Mouse (Mus musculus): ENCODE measurements at regions not wholly inside any gene's neighbourhood (a gene's known extent, or its start where the extent isn't known, plus 50 kb on each side); places are given as distances from the start of the nearest gene placed in this dataset.

DNA sequence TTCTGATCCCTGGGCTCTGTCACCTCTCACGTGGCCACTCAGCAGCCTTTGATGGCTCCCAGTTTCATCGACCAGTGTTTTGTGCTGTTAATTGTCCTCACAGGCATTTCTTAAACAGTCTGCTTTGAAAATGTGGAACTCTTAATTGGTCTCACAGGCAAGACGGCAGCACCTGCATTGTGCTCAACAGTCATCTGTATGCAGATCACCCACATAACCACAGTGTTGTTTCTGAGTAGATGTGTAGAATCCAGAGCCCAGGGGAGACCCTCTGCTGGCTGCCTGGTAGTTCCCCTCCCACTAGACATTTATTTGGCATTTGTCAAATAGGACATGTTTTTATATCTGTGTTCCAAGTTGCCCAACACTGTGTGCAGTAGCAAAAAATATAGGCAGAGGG, 304.3 kb downstream of the Nucb2 start:
- 69% methylated on average over 3 of the region's 3 CpGs for whole genome bisulfite sequencing
- intact Hi-C loops (cut with DNase I) = no loop called here
- H3K79me2 ChIP-seq (replicated peaks; ENCODE audit: control insufficient read depth, insufficient read depth, low read length) = no peaks in the 10 kb centered on the region
- no peak overlapping the region for H3K9ac ChIP-seq (ENCODE audit: low read depth, low read length)
- no peaks in the 10 kb centered on the region for H3K36me3 ChIP-seq (ENCODE audit: control insufficient read depth, insufficient read depth, low read length)
- no peaks in the 10 kb centered on the region for H3K27me3 ChIP-seq (ENCODE audit: control insufficient read depth, insufficient read depth, low read length)
- H3K4me3 ChIP-seq = no peak overlapping the region
- no peak overlapping the region for H3K27ac ChIP-seq
- H3K4me1 ChIP-seq (ENCODE audit: control insufficient read depth, insufficient read depth, low read length) = no peaks in the 10 kb centered on the region
- no peak for DNase-seq
- TF ChIP-seq EP300 (IDR thresholded peaks at IDR 0.05; ENCODE audit: insufficient read depth, low read depth, low read length) (no peak), CTCF (IDR thresholded peaks at IDR 0.05) (no peak), POLR2A (IDR thresholded peaks at IDR 0.05; ENCODE audit: insufficient read depth, low read depth, low read length) (no peak)

DNA sequence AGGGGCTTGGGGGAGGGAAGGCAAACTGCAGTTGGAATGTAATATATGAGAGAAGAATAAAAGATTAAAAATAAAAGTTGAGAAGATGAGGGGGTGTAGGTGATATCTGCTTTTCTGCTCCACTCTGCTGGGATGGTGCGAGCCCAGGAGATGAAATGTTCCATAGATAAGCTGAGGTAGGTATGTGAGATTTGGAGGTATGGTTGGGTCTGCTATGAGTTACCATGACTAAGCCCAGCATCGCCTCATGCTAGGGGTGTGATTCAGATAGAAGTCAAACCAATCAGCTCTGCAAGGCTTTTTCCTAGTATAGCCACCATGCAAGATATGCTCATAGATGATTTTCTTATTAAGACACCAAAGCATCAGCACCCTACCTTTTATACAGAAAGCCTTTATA, 312.3 kb downstream of the Nucb2 start:
- H3K36me3 ChIP-seq (ENCODE audit: control insufficient read depth, insufficient read depth, low read length) = no peaks in the 10 kb centered on the region
- H3K27ac ChIP-seq = no peak overlapping the region
- H3K4me1 ChIP-seq (ENCODE audit: control insufficient read depth, insufficient read depth, low read length) = no peaks in the 10 kb centered on the region
- no peaks in the 10 kb centered on the region for H3K79me2 ChIP-seq (replicated peaks; ENCODE audit: control insufficient read depth, insufficient read depth, low read length)
- 68% methylated on average over 2 of the region's 2 CpGs for WGBS
- H3K9ac ChIP-seq (ENCODE audit: low read depth, low read length) = no peak overlapping the region
- TF ChIP-seq CTCF (IDR thresholded peaks at IDR 0.05) = no peak
- no peak for TF ChIP-seq POLR2A (IDR thresholded peaks at IDR 0.05; ENCODE audit: insufficient read depth, low read depth, low read length)
- TF ChIP-seq EP300 (IDR thresholded peaks at IDR 0.05; ENCODE audit: insufficient read depth, low read depth, low read length) = no peak
- intact Hi-C loops (cut with DNase I) = no loop called here
- no peak for DNase-seq
- no peak overlapping the region for H3K4me3 ChIP-seq
- H3K27me3 ChIP-seq (ENCODE audit: control insufficient read depth, insufficient read depth, low read length) = no peaks in the 10 kb centered on the region

DNA sequence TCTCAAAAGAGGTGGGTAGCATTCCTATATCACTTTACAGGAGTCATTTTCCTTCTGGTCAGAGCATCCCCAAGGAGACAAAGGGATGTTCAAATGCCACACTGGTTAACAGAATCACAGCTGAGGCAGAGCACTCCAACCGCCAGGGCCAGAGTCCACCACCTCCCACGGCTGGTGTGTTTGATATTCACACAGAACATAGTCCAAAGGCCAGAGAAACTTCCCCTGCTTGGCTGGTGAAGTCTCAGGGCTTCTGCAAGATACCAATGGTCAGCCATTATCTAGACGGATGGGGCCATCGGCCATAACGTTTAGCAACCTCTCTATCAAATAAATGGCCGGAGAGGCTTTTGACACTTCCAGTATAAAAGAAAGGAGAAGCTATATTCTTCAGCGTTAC, 313.8 kb downstream of the Nucb2 start:
- Histone ChIP-seq H3K9ac (ENCODE audit: low read depth, low read length) (no peak overlapping the region), H3K79me2 (replicated peaks; ENCODE audit: control insufficient read depth, insufficient read depth, low read length) (no peaks in the 10 kb centered on the region), H3K4me3 (no peak overlapping the region), H3K4me1 (ENCODE audit: control insufficient read depth, insufficient read depth, low read length) (no peaks in the 10 kb centered on the region), H3K27ac (no peak overlapping the region), H3K27me3 (ENCODE audit: control insufficient read depth, insufficient read depth, low read length) (no peaks in the 10 kb centered on the region), H3K36me3 (ENCODE audit: control insufficient read depth, insufficient read depth, low read length) (no peaks in the 10 kb centered on the region)
- no peak for DNase-seq
- WGBS = 80% methylated on average over 7 of the region's 7 CpGs
- intact Hi-C loops (cut with DNase I) = no loop called here
- TF ChIP-seq POLR2A (IDR thresholded peaks at IDR 0.05; ENCODE audit: insufficient read depth, low read depth, low read length) (no peak), CTCF (IDR thresholded peaks at IDR 0.05) (no peak), EP300 (IDR thresholded peaks at IDR 0.05; ENCODE audit: insufficient read depth, low read depth, low read length) (no peak)

DNA sequence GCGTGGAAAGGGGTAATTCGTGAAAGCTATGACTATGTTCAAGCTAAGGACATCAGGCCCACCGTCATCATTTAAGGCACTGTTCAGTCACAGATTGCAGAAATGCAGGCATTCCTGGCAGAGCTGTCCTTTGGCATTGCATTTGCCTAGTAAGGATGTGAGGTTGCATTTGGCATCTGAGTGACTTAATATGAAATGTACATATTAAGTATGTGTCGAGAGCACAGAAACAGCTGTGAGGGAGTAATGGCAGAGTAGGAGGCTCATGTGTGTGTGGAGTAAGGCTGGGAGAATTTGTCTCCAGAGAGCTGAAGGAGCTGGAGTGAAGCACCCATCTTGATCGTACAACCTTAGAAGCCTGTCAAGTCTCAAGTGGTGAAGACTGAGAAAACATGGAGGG, 316.4 kb downstream of the Nucb2 start:
- no peak for DNase-seq
- Histone ChIP-seq H3K9ac (ENCODE audit: low read depth, low read length) (no peak overlapping the region), H3K4me1 (ENCODE audit: control insufficient read depth, insufficient read depth, low read length) (no peaks in the 10 kb centered on the region), H3K27ac (no peak overlapping the region), H3K79me2 (replicated peaks; ENCODE audit: control insufficient read depth, insufficient read depth, low read length) (no peaks in the 10 kb centered on the region), H3K4me3 (no peak overlapping the region), H3K36me3 (ENCODE audit: control insufficient read depth, insufficient read depth, low read length) (no peaks in the 10 kb centered on the region), H3K27me3 (ENCODE audit: control insufficient read depth, insufficient read depth, low read length) (no peaks in the 10 kb centered on the region)
- TF ChIP-seq CTCF (IDR thresholded peaks at IDR 0.05) (no peak), EP300 (IDR thresholded peaks at IDR 0.05; ENCODE audit: insufficient read depth, low read depth, low read length) (no peak), POLR2A (IDR thresholded peaks at IDR 0.05; ENCODE audit: insufficient read depth, low read depth, low read length) (no peak)
- intact Hi-C loops (cut with DNase I) = no loop called here
- WGBS = 80% methylated on average over 5 of the region's 5 CpGs

DNA sequence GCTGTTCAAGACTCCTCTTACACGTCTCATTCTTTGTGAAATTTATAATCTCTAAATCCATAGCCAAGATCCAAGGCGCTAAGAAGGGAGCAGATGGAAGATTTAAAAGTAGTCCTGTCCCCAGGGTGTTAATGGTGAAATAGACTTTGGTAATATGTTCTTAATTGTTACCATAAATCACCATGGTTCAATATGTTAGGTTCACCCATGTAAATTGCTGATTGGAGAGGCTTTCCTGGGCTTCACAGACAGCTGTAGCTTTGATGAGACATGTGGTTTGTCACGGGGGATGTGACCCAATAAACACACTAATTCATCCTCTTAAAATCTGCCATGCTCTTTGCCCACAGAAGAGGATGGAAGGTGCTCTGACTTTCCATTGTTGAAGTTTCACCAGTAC, 338.7 kb downstream of the Nucb2 start:
- no peak overlapping the region for H3K27ac ChIP-seq
- no peaks in the 10 kb centered on the region for H3K36me3 ChIP-seq (ENCODE audit: control insufficient read depth, insufficient read depth, low read length)
- H3K9ac ChIP-seq (ENCODE audit: low read depth, low read length) = no peak overlapping the region
- no peaks in the 10 kb centered on the region for H3K79me2 ChIP-seq (replicated peaks; ENCODE audit: control insufficient read depth, insufficient read depth, low read length)
- 62% methylated on average over 3 of the region's 3 CpGs for WGBS
- no peak overlapping the region for H3K4me3 ChIP-seq
- H3K4me1 ChIP-seq (ENCODE audit: control insufficient read depth, insufficient read depth, low read length) = no peaks in the 10 kb centered on the region
- intact Hi-C loops (cut with DNase I) = no loop called here
- no peaks in the 10 kb centered on the region for H3K27me3 ChIP-seq (ENCODE audit: control insufficient read depth, insufficient read depth, low read length)
- DNase-seq = no peak
- TF ChIP-seq POLR2A (IDR thresholded peaks at IDR 0.05; ENCODE audit: insufficient read depth, low read depth, low read length) (no peak), CTCF (IDR thresholded peaks at IDR 0.05) (no peak), EP300 (IDR thresholded peaks at IDR 0.05; ENCODE audit: insufficient read depth, low read depth, low read length) (no peak)

DNA sequence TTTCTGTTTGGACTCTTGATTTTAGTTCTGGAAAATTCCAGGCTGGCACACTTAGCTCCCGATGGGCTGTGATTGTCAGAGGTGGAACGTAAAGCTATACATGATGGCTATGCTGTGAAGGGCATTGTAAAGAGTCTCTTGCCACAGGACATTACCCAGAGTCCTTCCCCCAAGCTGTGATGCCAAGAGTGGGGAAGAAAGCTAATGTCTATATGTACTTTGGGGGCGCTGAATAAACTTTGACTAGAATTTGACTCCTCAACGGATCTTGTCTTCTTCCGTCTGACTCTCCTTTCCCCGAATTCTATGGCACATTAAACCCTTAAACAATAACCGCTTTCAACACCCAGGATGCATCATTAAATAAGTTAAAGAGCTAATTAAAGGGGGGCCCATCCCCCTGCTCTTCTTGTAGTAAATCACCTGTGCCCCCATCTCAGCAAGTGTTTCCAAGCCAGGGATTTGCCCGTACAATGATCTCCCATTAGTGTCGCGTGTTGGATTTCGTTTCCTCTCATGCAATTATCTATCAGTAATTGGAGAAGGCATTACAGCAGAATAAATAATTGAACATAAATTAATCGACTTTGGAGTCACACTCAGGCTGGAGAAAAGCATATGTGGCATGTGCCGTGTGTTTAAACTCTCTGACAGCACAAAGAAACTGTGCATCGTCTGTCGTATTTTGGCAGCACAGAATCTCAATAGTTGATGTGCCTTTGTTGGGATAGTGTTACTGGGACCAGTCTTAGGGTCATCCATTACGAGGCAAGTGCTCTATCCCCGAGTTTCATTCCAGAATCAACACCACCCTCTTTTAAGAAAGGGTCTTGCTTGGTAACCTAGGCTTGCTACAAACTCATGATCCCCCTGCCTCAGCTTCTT, 343.9 kb downstream of the Nucb2 start:
- peaks cover 2% of the 10 kb centered on the region; the same call in 1 of the 2 replicates for H3K4me1 ChIP-seq (ENCODE audit: control insufficient read depth, insufficient read depth, low read length)
- H3K36me3 ChIP-seq (ENCODE audit: control insufficient read depth, insufficient read depth, low read length) = no peaks in the 10 kb centered on the region
- no peak overlapping the region for H3K27ac ChIP-seq
- H3K4me3 ChIP-seq = no peak overlapping the region
- DNase-seq = no peak
- WGBS = 81% methylated on average over 17 of the region's 17 CpGs
- TF ChIP-seq POLR2A (IDR thresholded peaks at IDR 0.05; ENCODE audit: insufficient read depth, low read depth, low read length) (no peak), EP300 (IDR thresholded peaks at IDR 0.05; ENCODE audit: insufficient read depth, low read depth, low read length) (no peak), CTCF (IDR thresholded peaks at IDR 0.05) (no peak)
- no peak overlapping the region for H3K9ac ChIP-seq (ENCODE audit: low read depth, low read length)
- H3K79me2 ChIP-seq (replicated peaks; ENCODE audit: control insufficient read depth, insufficient read depth, low read length) = no peaks in the 10 kb centered on the region
- H3K27me3 ChIP-seq (ENCODE audit: control insufficient read depth, insufficient read depth, low read length) = no peaks in the 10 kb centered on the region
- intact Hi-C loops (cut with DNase I) = no loop called here

All from heart, adult 2 months (tissue).